Mouse (Mus musculus): ENCODE data around the gene Pan2. TPM values are rescaled to one million over a fixed set of nuclear protein-coding genes. Genes with fewer than 3 reads are reported as not detected.

Pan2 gene
- total and polyA plus RNA-seq, 3 experiments, result 10.6 to 18.5 (median 11.0) TPM

DNA sequence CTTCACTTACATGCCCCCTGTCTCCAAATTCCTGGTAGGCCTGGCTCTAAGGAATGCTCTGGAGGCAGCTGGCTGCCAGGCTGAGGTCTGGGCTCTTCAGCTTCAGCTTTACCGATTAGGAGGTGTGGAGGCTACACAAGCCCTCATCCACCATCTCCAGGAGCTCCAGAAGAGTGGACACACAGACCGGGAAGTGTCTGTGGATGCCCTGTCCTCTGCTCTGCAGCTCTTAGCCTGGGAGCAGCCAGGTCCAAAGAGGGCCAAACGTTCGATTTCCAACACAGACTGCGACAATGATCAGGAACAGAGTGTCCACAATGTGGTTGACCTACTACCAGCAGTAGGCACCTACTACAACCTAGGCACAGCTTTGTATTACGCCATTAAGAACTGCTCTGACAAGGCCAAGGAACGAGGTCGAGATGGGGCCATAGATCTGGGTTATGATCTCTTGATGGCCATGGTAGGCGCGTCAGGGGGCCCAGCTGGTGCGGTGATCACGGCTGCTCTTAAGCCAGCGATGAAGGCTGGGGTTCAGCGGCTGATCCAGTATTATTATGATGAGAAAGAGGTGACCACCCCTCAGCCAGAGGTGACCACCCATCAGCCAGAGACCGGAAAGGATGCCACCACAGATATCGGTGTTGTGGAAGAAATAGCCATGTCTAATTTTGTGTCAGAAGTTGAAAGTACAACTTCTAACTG, 33.8 kb upstream of the Pan2 start:
- Histone ChIP-seq H3K36me3 (replicated peaks in 1 of 2; ENCODE audit: control insufficient read depth in 1 of 2, insufficient read depth in 1 of 2, low read length in 1 of 2) (peaks cover 0 to 9% of the 10 kb centered on the region in 2 experiments), H3K27ac (ENCODE audit: insufficient read depth, low read depth) (no peak overlapping the region), H3K9me3 (replicated peaks; ENCODE audit: low read length) (no peaks in the 10 kb centered on the region), H3K27me3 (replicated peaks) (no peaks in the 10 kb centered on the region), H3K9ac (ENCODE audit: insufficient read depth, low read depth) (no peak overlapping the region), H3K4me1 (ENCODE audit: control insufficient read depth in 1 of 2, insufficient read depth in 2 of 2) (peaks cover 5 to 29% of the 10 kb centered on the region in 2 experiments; a peak in 2 of 4 replicates), H3K4me3 (replicated peaks in 1 of 3; ENCODE audit: low read depth in 2 of 3, low read length in 2 of 3, poor library complexity in 1 of 3) (no peak overlapping the region), H3K4me2 (ENCODE audit: insufficient read depth, low read depth, poor library complexity, severe bottlenecking) (no peak overlapping the region), H3K79me2 (replicated peaks; ENCODE audit: control insufficient read depth, extremely low read depth, insufficient read depth, poor library complexity, severe bottlenecking) (peaks cover 3% of the 10 kb centered on the region)
- in situ Hi-C loops (cut with MboI; ENCODE audit: low pct_ligation_motif_present, low pct_unique_long_range_greater_than_20kb, low sequenced_read_pairs) (no loop called here), dilution Hi-C loops (cut with MboI; ENCODE audit: extremely low pct_ligation_motif_present, extremely low pct_unique_long_range_greater_than_20kb, low sequenced_read_pairs) (no loop called here)
- no peak for DNase-seq (ENCODE audit: extremely low read depth)
- TF ChIP-seq MAZ (IDR thresholded peaks at IDR 0.05; ENCODE audit: low read depth, low read length) (no peak), UBTF (IDR thresholded peaks at IDR 0.05; ENCODE audit: low read depth, low read length) (no peak), MAFK (IDR thresholded peaks at IDR 0.05; ENCODE audit: insufficient replicate concordance, low read length) (no peak), ELF1 (IDR thresholded peaks at IDR 0.05; ENCODE audit: low read depth, low read length) (no peak), SMC3 (IDR thresholded peaks at IDR 0.05; ENCODE audit: low read depth, low read length) (no peak), MYC (IDR thresholded peaks at IDR 0.05; ENCODE audit: low read depth, low read length) (no peak), GABPA (IDR thresholded peaks at IDR 0.05; ENCODE audit: insufficient replicate concordance, low read depth, low read length) (no peak), HCFC1 (IDR thresholded peaks at IDR 0.05; ENCODE audit: low read depth, low read length) (no peak), USF2 (conservative IDR thresholded peaks at IDR 0.05; ENCODE audit: low read depth, low read length) (no peak), TCF12 (IDR thresholded peaks at IDR 0.05; ENCODE audit: low read depth, low read length) (no peak), JUN (IDR thresholded peaks at IDR 0.05; ENCODE audit: insufficient read depth, low read depth, low read length) (no peak)

DNA sequence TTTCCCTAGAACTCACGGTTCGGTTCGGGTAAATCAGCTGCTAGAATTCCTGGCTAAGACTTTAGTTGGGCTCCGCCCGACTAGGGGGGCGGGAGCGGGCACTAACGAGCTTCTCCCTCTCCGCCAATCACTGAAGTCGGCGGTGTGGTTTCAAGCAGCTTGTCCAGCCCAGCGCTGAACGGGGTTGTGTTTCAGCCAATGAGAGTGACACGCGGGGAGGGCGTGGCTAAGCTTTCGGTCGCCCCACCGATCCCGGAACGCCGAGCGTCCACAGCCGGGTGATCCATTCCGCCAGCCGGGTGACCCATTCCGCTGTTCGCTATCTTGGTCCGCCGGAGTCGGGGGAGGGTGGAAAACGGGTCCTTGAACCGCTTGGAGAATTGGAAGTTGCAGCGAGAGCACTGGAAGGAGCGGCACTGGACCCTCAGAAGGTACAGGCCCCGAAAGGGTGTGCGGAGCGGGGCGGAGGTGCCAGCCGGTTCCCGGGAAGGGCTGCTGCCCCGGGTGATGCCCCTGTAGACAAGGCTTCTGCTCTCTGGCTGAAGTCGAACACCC, 32.8 kb upstream of the Pan2 start, which contains the start of gene Stat2:
Gene Stat2, plus strand, starts transcription at position 273 of the 555 bp plus-strand sequence.
- peaks cover 0 to 15% of the 10 kb centered on the region in 2 experiments for H3K36me3 ChIP-seq (replicated peaks in 1 of 2; ENCODE audit: control insufficient read depth in 1 of 2, insufficient read depth in 1 of 2, low read length in 1 of 2)
- in situ Hi-C loops (cut with MboI; ENCODE audit: low pct_ligation_motif_present, low pct_unique_long_range_greater_than_20kb, low sequenced_read_pairs) (no loop called here), dilution Hi-C loops (cut with MboI; ENCODE audit: extremely low pct_ligation_motif_present, extremely low pct_unique_long_range_greater_than_20kb, low sequenced_read_pairs) (no loop called here)
- H3K27ac ChIP-seq (ENCODE audit: insufficient read depth, low read depth), result no peak within 1 kb of the TSS
- peaks cover 3% of the 10 kb centered on the region for H3K79me2 ChIP-seq (replicated peaks; ENCODE audit: control insufficient read depth, extremely low read depth, insufficient read depth, poor library complexity, severe bottlenecking)
- peak within 1 kb of the TSS; percentile 74 to 89 (median 88) for H3K4me3 ChIP-seq (replicated peaks in 1 of 3; ENCODE audit: low read depth in 2 of 3, low read length in 2 of 3, poor library complexity in 1 of 3)
- DNase-seq (ENCODE audit: extremely low read depth), result peak; percentile 98
- no peaks in the 10 kb centered on the region for H3K27me3 ChIP-seq (replicated peaks)
- H3K9me3 ChIP-seq (replicated peaks; ENCODE audit: low read length), result no peaks in the 10 kb centered on the region
- peaks cover 5 to 21% of the 10 kb centered on the region in 2 experiments; a peak in 2 of 4 replicates for H3K4me1 ChIP-seq (ENCODE audit: control insufficient read depth in 1 of 2, insufficient read depth in 2 of 2)
- H3K9ac ChIP-seq (ENCODE audit: insufficient read depth, low read depth), result peak within 1 kb of the TSS; percentile 48
- H3K4me2 ChIP-seq (ENCODE audit: insufficient read depth, low read depth, poor library complexity, severe bottlenecking), result peak within 1 kb of the TSS; percentile 35
- TF ChIP-seq ZMIZ1 (IDR thresholded peaks at IDR 0.05; ENCODE audit: low read depth, low read length), result peak; percentile 81; the same call in 1 of the 2 replicates
- TF ChIP-seq CTCF (conservative IDR thresholded peaks at IDR 0.05 in 1 of 2, IDR thresholded peaks at IDR 0.05 in 1 of 2; ENCODE audit: low read depth in 2 of 2, low read length in 2 of 2), result no peak
- TF ChIP-seq TCF12 (IDR thresholded peaks at IDR 0.05; ENCODE audit: low read depth, low read length), result peak; percentile 89
- TF ChIP-seq PAX5 (IDR thresholded peaks at IDR 0.05; ENCODE audit: low read length), result no peak
- TF ChIP-seq MAX (IDR thresholded peaks at IDR 0.05; ENCODE audit: low read length), result peak; percentile 52
- peak; percentile 39; the same call in 1 of the 2 replicates for TF ChIP-seq IRF4 (IDR thresholded peaks at IDR 0.05; ENCODE audit: low read depth, low read length)
- peak; percentile 69 for TF ChIP-seq CHD2 (IDR thresholded peaks at IDR 0.05; ENCODE audit: low read length)
- TF ChIP-seq POLR2AphosphoS2 (IDR thresholded peaks at IDR 0.05; ENCODE audit: low read depth, low read length), result peak; percentile 77
- no peak for TF ChIP-seq ZNF384 (IDR thresholded peaks at IDR 0.05; ENCODE audit: low read depth, low read length)
- no peak for TF ChIP-seq ZKSCAN1 (IDR thresholded peaks at IDR 0.05; ENCODE audit: borderline replicate concordance, low read depth, low read length)
- peak; percentile 46 for TF ChIP-seq ETS1 (conservative IDR thresholded peaks at IDR 0.05; ENCODE audit: low read depth, low read length)
- no peak for TF ChIP-seq GABPA (IDR thresholded peaks at IDR 0.05; ENCODE audit: insufficient replicate concordance, low read depth, low read length)
- peak; percentile 82 for TF ChIP-seq MAZ (IDR thresholded peaks at IDR 0.05; ENCODE audit: low read depth, low read length)
- peak; percentile 81; the same call in 1 of the 2 replicates for TF ChIP-seq MXI1 (IDR thresholded peaks at IDR 0.05; ENCODE audit: low read depth, low read length)
- no peak for TF ChIP-seq MAFK (IDR thresholded peaks at IDR 0.05; ENCODE audit: insufficient replicate concordance, low read length)
- TF ChIP-seq JUN (IDR thresholded peaks at IDR 0.05; ENCODE audit: insufficient read depth, low read depth, low read length), result no peak
- no peak for TF ChIP-seq USF1 (IDR thresholded peaks at IDR 0.05; ENCODE audit: low read depth, low read length)
- peak; percentile 29; the same call in 1 of the 2 replicates for TF ChIP-seq BHLHE40 (IDR thresholded peaks at IDR 0.05; ENCODE audit: low read depth, low read length)
- peak; percentile 49; the same call in 1 of the 2 replicates for TF ChIP-seq MYC (IDR thresholded peaks at IDR 0.05; ENCODE audit: low read depth, low read length)
- TF ChIP-seq EP300 (IDR thresholded peaks at IDR 0.05; ENCODE audit: low read length), result no peak
- TF ChIP-seq SIN3A (IDR thresholded peaks at IDR 0.05; ENCODE audit: low read length), result peak; percentile 84
- no peak for TF ChIP-seq RCOR1 (conservative IDR thresholded peaks at IDR 0.05; ENCODE audit: low read depth, low read length)
- no peak for TF ChIP-seq NRF1 (IDR thresholded peaks at IDR 0.05; ENCODE audit: low read depth, low read length)
- TF ChIP-seq NELFE (IDR thresholded peaks at IDR 0.05; ENCODE audit: low read depth, low read length), result peak; percentile 86

All from CH12.LX (cell line).